8 mouse cellular contexts compared by ENCODE assay signal in genomic region chrX:13243133-13244123, GRCm38 (mm10). TPM values are rescaled to one million over a fixed set of nuclear protein-coding genes. Genes with fewer than 3 reads are reported as not detected.
A peak's percentile ranks its signal among the peaks of the same experiment; 100 is the strongest.
DNase-seq lines count a peak whose midpoint lies in the region; ATAC-seq and TF ChIP-seq lines count a peak whose summit lies in the region.

No protein-coding gene starts in this region.

- H3K4me1 ChIP-seq in ES-Bruce4 (ENCODE audit: control insufficient read depth, insufficient read depth, low read length): peaks cover 6% of the 10 kb centered on the region
- no peaks in the 10 kb centered on the region for H3K4me1 ChIP-seq in embryonic facial prominence, embryonic 14.5 days (ENCODE audit: control insufficient read depth, insufficient read depth, low read length)
- H3K4me1 ChIP-seq in hindbrain, embryonic 13.5 days (replicated peaks): peaks cover 9% of the 10 kb centered on the region
- peaks cover 42% of the 10 kb centered on the region for H3K4me1 ChIP-seq in liver, embryonic 15.5 days (replicated peaks)
- peaks cover 24% of the 10 kb centered on the region for H3K4me1 ChIP-seq in neural tube, embryonic 15.5 days

- no peaks in the 10 kb centered on the region for H3K27me3 ChIP-seq in ES-Bruce4 (ENCODE audit: control insufficient read depth, insufficient read depth, low read length, poor library complexity, severe bottlenecking)
- H3K27me3 ChIP-seq in embryonic facial prominence, embryonic 14.5 days (replicated peaks; ENCODE audit: control insufficient read depth, insufficient read depth, low read length): peaks cover 8% of the 10 kb centered on the region; the same call in 1 of the 2 replicates
- H3K27me3 ChIP-seq in hindbrain, embryonic 13.5 days: peaks cover 52% of the 10 kb centered on the region
- no peaks in the 10 kb centered on the region for H3K27me3 ChIP-seq in liver, embryonic 15.5 days
- 0 out of 2 replicates have a peak, but pooled peaks cover 4% of the 10 kb centered on the region for H3K27me3 ChIP-seq in neural tube, embryonic 15.5 days (replicated peaks)

- peak overlapping the region; percentile 69 for H3K4me3 ChIP-seq in gastrocnemius, adult 2 months
- peak overlapping the region; percentile 94 for H3K4me3 ChIP-seq in ES-Bruce4 (ENCODE audit: low read depth, low read length)
- peak overlapping the region; percentile 27 for H3K4me3 ChIP-seq in embryonic facial prominence, embryonic 14.5 days (ENCODE audit: low read depth, low read length)
- peak overlapping the region; percentile 39 for H3K4me3 ChIP-seq in hindbrain, embryonic 13.5 days
- peak overlapping the region; percentile 55 for H3K4me3 ChIP-seq in liver, embryonic 15.5 days (replicated peaks)
- H3K4me3 ChIP-seq in neural tube, embryonic 15.5 days (replicated peaks): peak overlapping the region; percentile 39

- no peak for TF ChIP-seq CTCF in gastrocnemius, adult 2 months (IDR thresholded peaks at IDR 0.05)
- no peak for TF ChIP-seq CTCF in ES-Bruce4 (IDR thresholded peaks at IDR 0.05; ENCODE audit: low read depth, low read length)

- WGBS in embryonic facial prominence, embryonic 14.5 days: 24% methylated on average over 15 of the region's 15 CpGs
- 29% methylated on average over 15 of the region's 15 CpGs for WGBS in hindbrain, embryonic 13.5 days
- WGBS in liver, embryonic 15.5 days (ENCODE audit: insufficient replicate concordance): 19% methylated on average over 15 of the region's 15 CpGs
- WGBS in neural tube, embryonic 15.5 days: 19% methylated on average over 15 of the region's 15 CpGs

- no peak for DNase-seq in gastrocnemius, adult 2 months
- no peak for DNase-seq in gastrocnemius, adult 8-10 months (ENCODE audit: low spot score in 2 of 2)
- DNase-seq in embryonic facial prominence, embryonic 14.5 days (ENCODE audit: low spot score): peak; percentile 3
- no peak for DNase-seq in layer of hippocampus, adult 11-12 months (ENCODE audit: low spot score)

- no peak for TF ChIP-seq POLR2A in ES-Bruce4 (IDR thresholded peaks at IDR 0.05; ENCODE audit: insufficient read depth, low read length)

- peak overlapping the region; percentile 52 for H3K4me2 ChIP-seq in embryonic facial prominence, embryonic 14.5 days (ENCODE audit: low read depth, low read length)
- peak overlapping the region; percentile 65 for H3K4me2 ChIP-seq in hindbrain, embryonic 13.5 days
- peak overlapping the region; percentile 71 for H3K4me2 ChIP-seq in liver, embryonic 15.5 days
- peak overlapping the region; percentile 59 for H3K4me2 ChIP-seq in neural tube, embryonic 15.5 days

- peak overlapping the region; percentile 94 for H3K9ac ChIP-seq in ES-Bruce4 (ENCODE audit: low read depth, poor library complexity, severe bottlenecking)
- H3K9ac ChIP-seq in embryonic facial prominence, embryonic 14.5 days (ENCODE audit: low read depth, low read length): peak overlapping the region; percentile 62
- H3K9ac ChIP-seq in hindbrain, embryonic 13.5 days: peak overlapping the region; percentile 69
- peak overlapping the region; percentile 54 for H3K9ac ChIP-seq in liver, embryonic 15.5 days
- peak overlapping the region; percentile 40 for H3K9ac ChIP-seq in neural tube, embryonic 15.5 days (replicated peaks)

- no peak for TF ChIP-seq EP300 in ES-Bruce4 (IDR thresholded peaks at IDR 0.05; ENCODE audit: insufficient read depth, low read depth, low read length)

- intact Hi-C loops in gastrocnemius, adult 2 months (cut with DNase I): loop anchor here (1.0 kb wide), 1 partner anchor 37 kb away; the partner anchor contains the start of gene Ddx3x

- H3K9me3 ChIP-seq in ES-Bruce4 (replicated peaks; ENCODE audit: control insufficient read depth, insufficient read depth, low read length, poor library complexity, severe bottlenecking): no peaks in the 10 kb centered on the region
- H3K9me3 ChIP-seq in embryonic facial prominence, embryonic 14.5 days (ENCODE audit: control insufficient read depth, low read length): no peaks in the 10 kb centered on the region
- no peaks in the 10 kb centered on the region for H3K9me3 ChIP-seq in hindbrain, embryonic 13.5 days
- no peaks in the 10 kb centered on the region for H3K9me3 ChIP-seq in liver, embryonic 15.5 days (replicated peaks)
- H3K9me3 ChIP-seq in neural tube, embryonic 15.5 days (replicated peaks): no peaks in the 10 kb centered on the region

- no peaks in the 10 kb centered on the region for H3K36me3 ChIP-seq in ES-Bruce4 (ENCODE audit: control insufficient read depth, insufficient read depth, low read length, poor library complexity, severe bottlenecking)
- H3K36me3 ChIP-seq in embryonic facial prominence, embryonic 14.5 days (ENCODE audit: control insufficient read depth, insufficient read depth, low read length): no peaks in the 10 kb centered on the region
- no peaks in the 10 kb centered on the region for H3K36me3 ChIP-seq in hindbrain, embryonic 13.5 days
- H3K36me3 ChIP-seq in liver, embryonic 15.5 days (replicated peaks): no peaks in the 10 kb centered on the region
- no peaks in the 10 kb centered on the region for H3K36me3 ChIP-seq in neural tube, embryonic 15.5 days

- peak overlapping the region; percentile 84 for H3K27ac ChIP-seq in gastrocnemius, adult 2 months
- peak overlapping the region; percentile 96 for H3K27ac ChIP-seq in ES-Bruce4 (ENCODE audit: insufficient read depth, low read length)
- H3K27ac ChIP-seq in embryonic facial prominence, embryonic 14.5 days (replicated peaks; ENCODE audit: low read depth, low read length): peak overlapping the region; percentile 92
- H3K27ac ChIP-seq in hindbrain, embryonic 13.5 days: peak overlapping the region; percentile 98
- H3K27ac ChIP-seq in liver, embryonic 15.5 days (replicated peaks): peak overlapping the region; percentile 78
- H3K27ac ChIP-seq in neural tube, embryonic 15.5 days (replicated peaks): peak overlapping the region; percentile 96

- peak; percentile 48 for ATAC-seq in embryonic facial prominence, embryonic 14.5 days (ENCODE audit: low read depth)
- ATAC-seq in hindbrain, embryonic 13.5 days (ENCODE audit: low FRiP score): peak; percentile 59
- ATAC-seq in liver, embryonic 15.5 days (ENCODE audit: insufficient read depth): peak; percentile 53
- ATAC-seq in neural tube, embryonic 15.5 days (ENCODE audit: low FRiP score): peak; percentile 42

RNA-seq across cellular contexts. Expression of gene Ddx3x, which starts 37.3 kb away (rescaled TPM):
- total RNA-seq in gastrocnemius, adult 2 months (2021): 100 to 1,000 TPM; 138 to 199 TPM
- total RNA-seq in gastrocnemius, adult 8-10 months (2022): 100 to 1,000 TPM; 130 to 209 (median 160) TPM
- 453 and 486 TPM in 2 replicates for polyA plus RNA-seq in ES-Bruce4 (2011; ENCODE audit: insufficient read depth, insufficient read length, low read depth, missing spikeins)
- 123 and 132 TPM in 2 replicates for polyA plus RNA-seq in embryonic facial prominence, embryonic 14.5 days (2014; fragmentation: Nextera tagmentation; extraction: Ambion mirVana)
- 120 and 125 TPM in 2 replicates for polyA plus RNA-seq in hindbrain, embryonic 13.5 days (2015; fragmentation: Nextera tagmentation; extraction: Ambion mirVana)
- 46.0 and 46.3 TPM in 2 replicates for polyA plus RNA-seq in liver, embryonic 15.5 days (2015; fragmentation: Nextera tagmentation; extraction: Ambion mirVana)
- polyA plus RNA-seq in neural tube, embryonic 15.5 days (2015; fragmentation: Nextera tagmentation; extraction: Ambion mirVana): 85.8 and 102 TPM in 2 replicates

Comparison
In these comparisons a context has a peak if more than half of its experiments do, and no peak if none do; other contexts are left out.
1. H3K4me3 ChIP-seq: peak in every context shown above with its lines; median percentile 94 in ES-Bruce4; 69 in gastrocnemius, adult 2 months; 55 in liver, embryonic 15.5 days; 39 in hindbrain, embryonic 13.5 days; 39 in neural tube, embryonic 15.5 days; 27 in embryonic facial prominence, embryonic 14.5 days.
2. H3K9ac ChIP-seq: peak in every context shown above with its lines; median percentile 94 in ES-Bruce4; 69 in hindbrain, embryonic 13.5 days; 62 in embryonic facial prominence, embryonic 14.5 days; 54 in liver, embryonic 15.5 days; 40 in neural tube, embryonic 15.5 days.